Mouse (Mus musculus): ENCODE results near the gene Gm28729. TPM values are rescaled to one million over a fixed set of nuclear protein-coding genes. Genes with fewer than 3 reads are reported as not detected.

Gene Gm28729
- 0.13 and 0.19 TPM in 2 replicates for polyA plus RNA-seq (2012; rRNA removed)

DNA sequence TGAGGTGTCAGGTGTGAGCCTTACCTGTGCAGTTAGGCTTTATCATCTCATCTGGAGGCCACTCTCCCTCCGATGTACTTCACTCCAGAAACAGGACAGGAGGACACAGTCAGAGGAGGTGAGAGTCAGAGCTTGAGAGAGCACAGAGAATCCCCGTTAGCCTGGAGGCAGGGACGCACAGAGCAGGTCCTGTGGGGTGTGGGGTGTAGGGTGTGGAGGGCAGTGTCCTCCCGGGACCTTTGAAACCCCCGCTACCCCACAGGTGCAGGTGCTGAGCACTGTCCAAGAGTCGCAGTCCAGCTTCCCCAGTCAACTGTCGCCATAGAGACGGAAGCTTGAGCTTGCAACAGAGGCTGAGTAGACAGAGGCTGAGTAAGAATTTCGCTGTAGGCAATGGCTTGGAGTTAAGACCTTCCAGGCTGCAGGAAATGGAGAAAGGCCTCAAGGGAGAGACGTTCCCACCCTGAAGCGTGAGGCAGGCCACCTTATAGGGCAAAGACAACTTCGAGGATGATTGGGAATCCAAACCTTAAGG, at the start of gene Gm28729:
Gm28729 (minus strand) TSS at position 293 of the 535 bp plus-strand sequence.
- no peak within 1 kb of the TSS for H3K4me3 ChIP-seq (ENCODE audit: insufficient read depth, low read length)
- no peak for TF ChIP-seq POLR2A (IDR thresholded peaks at IDR 0.05; ENCODE audit: extremely low read depth, insufficient read depth, low read length)
- TF ChIP-seq CTCF (IDR thresholded peaks at IDR 0.05; ENCODE audit: extremely low read depth, insufficient read depth, low read length), result no peak
- no peak within 1 kb of the TSS for H3K27ac ChIP-seq (ENCODE audit: insufficient read depth, low read length)
- H3K4me1 ChIP-seq (ENCODE audit: control insufficient read depth, insufficient read depth, low read length), result no peaks in the 10 kb centered on the region; the same call in 1 of the 2 replicates

DNA sequence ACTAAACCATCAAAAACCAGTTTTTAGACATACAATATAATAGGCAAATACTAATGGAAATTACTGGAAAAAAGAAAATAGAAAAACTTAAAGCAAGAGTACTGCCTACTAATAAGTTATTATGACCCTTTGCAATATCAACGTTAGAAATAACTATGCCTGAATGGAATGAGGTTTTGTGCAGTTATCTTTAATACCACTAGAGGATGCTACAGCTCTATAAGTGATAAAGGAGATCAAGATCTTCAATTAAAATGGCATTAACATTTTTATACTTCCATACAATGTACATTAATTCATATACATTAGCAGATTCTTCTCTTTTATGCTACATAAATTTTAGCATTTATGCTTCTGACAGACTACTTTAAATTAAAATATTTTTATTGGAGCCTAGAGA, 48.2 kb upstream of the Gm28729 start:
- H3K4me1 ChIP-seq (ENCODE audit: control insufficient read depth, insufficient read depth, low read length), result no peaks in the 10 kb centered on the region
- no peak overlapping the region for H3K4me3 ChIP-seq (ENCODE audit: insufficient read depth, low read length)
- no peak overlapping the region for H3K27ac ChIP-seq (ENCODE audit: insufficient read depth, low read length)
- TF ChIP-seq CTCF (IDR thresholded peaks at IDR 0.05; ENCODE audit: extremely low read depth, insufficient read depth, low read length), result no peak
- TF ChIP-seq POLR2A (IDR thresholded peaks at IDR 0.05; ENCODE audit: extremely low read depth, insufficient read depth, low read length), result no peak

DNA sequence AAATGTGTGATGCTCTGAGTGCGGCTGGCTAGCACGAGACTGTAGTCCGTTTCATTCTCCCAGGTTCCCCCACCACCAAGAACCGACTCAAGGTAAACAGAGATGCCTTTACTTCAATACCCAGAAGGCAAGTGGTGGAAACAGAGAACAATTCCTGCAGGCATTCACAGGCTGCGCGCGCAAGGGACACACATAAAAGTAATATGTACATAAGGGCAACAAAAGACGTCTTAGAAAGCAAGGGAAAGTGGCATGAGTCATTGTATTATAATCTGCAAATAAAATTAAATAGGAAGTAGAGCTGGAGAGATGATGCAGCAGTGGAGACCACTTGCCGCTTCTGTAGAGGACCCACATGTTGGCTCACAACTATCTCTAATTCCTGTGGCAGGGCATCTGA, 47.7 kb upstream of the Gm28729 start:
- no peak overlapping the region for H3K27ac ChIP-seq (ENCODE audit: insufficient read depth, low read length)

DNA sequence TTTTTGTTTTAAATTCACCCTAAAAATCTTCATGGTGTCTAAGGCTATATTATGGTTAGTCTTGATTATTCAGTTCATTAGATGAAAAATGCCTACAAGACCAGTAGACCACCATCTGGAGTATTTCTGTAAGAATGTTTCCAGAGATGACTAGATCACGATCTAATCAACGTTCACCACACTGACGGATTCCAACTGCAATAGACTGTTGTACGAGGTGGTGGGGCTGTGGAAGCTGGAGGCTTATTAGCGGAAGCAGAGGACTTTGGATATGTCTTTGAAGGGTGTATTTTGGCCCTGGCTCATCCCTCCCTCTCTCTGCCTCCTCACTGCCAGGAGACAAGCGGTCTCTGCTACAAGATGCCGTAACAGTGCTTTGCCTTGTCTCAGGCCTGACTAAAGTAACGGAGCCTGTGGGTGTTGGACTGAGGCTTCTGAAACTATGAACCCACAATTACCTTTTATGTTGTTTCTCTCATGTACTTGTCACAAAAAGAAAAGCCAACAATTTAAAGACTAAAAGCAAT, 41.5 kb upstream of the Gm28729 start:
- TF ChIP-seq POLR2A (IDR thresholded peaks at IDR 0.05; ENCODE audit: extremely low read depth, insufficient read depth, low read length), result no peak
- no peak for TF ChIP-seq CTCF (IDR thresholded peaks at IDR 0.05; ENCODE audit: extremely low read depth, insufficient read depth, low read length)
- no peaks in the 10 kb centered on the region for H3K4me1 ChIP-seq (ENCODE audit: control insufficient read depth, insufficient read depth, low read length)
- no peak overlapping the region for H3K4me3 ChIP-seq (ENCODE audit: insufficient read depth, low read length)
- no peak overlapping the region for H3K27ac ChIP-seq (ENCODE audit: insufficient read depth, low read length)

More for the DNA sequence above, 47.7 kb upstream of the Gm28729 start:
- TF ChIP-seq POLR2A (IDR thresholded peaks at IDR 0.05; ENCODE audit: extremely low read depth, insufficient read depth, low read length) (no peak), CTCF (IDR thresholded peaks at IDR 0.05; ENCODE audit: extremely low read depth, insufficient read depth, low read length) (no peak)
- H3K4me3 ChIP-seq (ENCODE audit: insufficient read depth, low read length), result no peak overlapping the region
- no peaks in the 10 kb centered on the region for H3K4me1 ChIP-seq (ENCODE audit: control insufficient read depth, insufficient read depth, low read length)

DNA sequence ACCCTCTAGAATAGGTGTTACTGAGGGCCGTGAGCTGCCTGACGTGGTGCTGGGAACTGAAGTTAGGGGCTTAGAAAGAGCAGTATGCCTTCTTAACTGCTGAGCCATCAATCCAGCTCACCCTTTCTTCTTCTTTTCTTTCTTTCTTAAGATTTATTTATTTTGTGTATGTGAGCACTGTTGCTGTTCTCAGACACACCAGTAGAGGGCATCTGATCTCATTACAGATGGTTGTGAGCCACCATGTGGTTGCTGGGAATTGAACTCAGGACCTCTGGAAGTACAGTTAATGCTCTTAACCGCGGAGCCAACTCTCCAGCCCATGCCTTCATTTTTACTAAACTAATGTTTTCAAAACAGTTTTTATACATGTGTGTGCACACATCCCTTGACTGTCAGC, 38.4 kb upstream of the Gm28729 start:
- Histone ChIP-seq H3K27ac (ENCODE audit: insufficient read depth, low read length) (no peak overlapping the region), H3K4me1 (ENCODE audit: control insufficient read depth, insufficient read depth, low read length) (no peaks in the 10 kb centered on the region), H3K4me3 (ENCODE audit: insufficient read depth, low read length) (no peak overlapping the region)
- no peak for TF ChIP-seq CTCF (IDR thresholded peaks at IDR 0.05; ENCODE audit: extremely low read depth, insufficient read depth, low read length)
- TF ChIP-seq POLR2A (IDR thresholded peaks at IDR 0.05; ENCODE audit: extremely low read depth, insufficient read depth, low read length), result no peak

DNA sequence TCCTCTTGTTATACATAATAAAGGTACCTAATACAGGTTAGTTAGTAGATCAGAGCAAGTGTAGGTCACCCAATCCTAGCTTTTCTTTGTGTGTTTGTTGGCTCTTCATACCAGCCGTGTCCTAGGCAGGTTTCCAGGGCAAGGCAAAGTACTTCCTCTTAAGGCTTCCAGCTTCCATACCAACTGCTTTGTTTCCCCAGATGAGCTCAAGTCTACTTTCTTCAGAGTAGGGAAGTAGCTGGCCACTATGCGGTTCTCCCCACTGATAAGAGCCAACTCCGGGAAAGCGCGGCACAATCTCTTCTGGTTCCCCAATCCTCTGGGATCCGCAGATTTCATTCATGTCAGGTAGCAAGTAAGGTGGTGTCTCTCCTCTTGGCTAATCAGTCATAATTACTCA, 34.1 kb upstream of the Gm28729 start:
- no peak overlapping the region for H3K27ac ChIP-seq (ENCODE audit: insufficient read depth, low read length)
- no peaks in the 10 kb centered on the region for H3K4me1 ChIP-seq (ENCODE audit: control insufficient read depth, insufficient read depth, low read length)
- H3K4me3 ChIP-seq (ENCODE audit: insufficient read depth, low read length), result no peak overlapping the region
- TF ChIP-seq POLR2A (IDR thresholded peaks at IDR 0.05; ENCODE audit: extremely low read depth, insufficient read depth, low read length) (no peak), CTCF (IDR thresholded peaks at IDR 0.05; ENCODE audit: extremely low read depth, insufficient read depth, low read length) (no peak)

DNA sequence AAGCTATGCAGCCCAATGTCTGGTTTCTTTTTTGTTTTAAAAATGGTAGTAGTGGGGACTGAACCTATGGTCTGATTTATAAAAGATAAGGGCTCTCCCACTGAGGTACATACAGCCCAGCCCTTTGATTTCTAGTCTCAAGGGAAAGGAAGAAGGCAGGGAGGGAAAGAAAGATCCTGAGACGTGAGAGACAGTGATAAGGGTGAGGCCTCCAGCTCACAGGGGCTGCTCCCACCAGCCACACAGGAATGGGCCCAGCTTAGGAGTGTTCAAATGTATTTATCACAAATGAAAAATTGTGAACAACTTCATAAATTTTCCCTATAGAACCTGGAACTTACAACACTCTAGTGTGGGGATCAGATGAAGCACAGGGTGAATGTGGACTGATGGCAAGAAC, 33.5 kb upstream of the Gm28729 start:
- H3K4me3 ChIP-seq (ENCODE audit: insufficient read depth, low read length), result no peak overlapping the region
- no peak for TF ChIP-seq POLR2A (IDR thresholded peaks at IDR 0.05; ENCODE audit: extremely low read depth, insufficient read depth, low read length)
- TF ChIP-seq CTCF (IDR thresholded peaks at IDR 0.05; ENCODE audit: extremely low read depth, insufficient read depth, low read length), result no peak
- H3K4me1 ChIP-seq (ENCODE audit: control insufficient read depth, insufficient read depth, low read length), result no peaks in the 10 kb centered on the region
- no peak overlapping the region for H3K27ac ChIP-seq (ENCODE audit: insufficient read depth, low read length)

DNA sequence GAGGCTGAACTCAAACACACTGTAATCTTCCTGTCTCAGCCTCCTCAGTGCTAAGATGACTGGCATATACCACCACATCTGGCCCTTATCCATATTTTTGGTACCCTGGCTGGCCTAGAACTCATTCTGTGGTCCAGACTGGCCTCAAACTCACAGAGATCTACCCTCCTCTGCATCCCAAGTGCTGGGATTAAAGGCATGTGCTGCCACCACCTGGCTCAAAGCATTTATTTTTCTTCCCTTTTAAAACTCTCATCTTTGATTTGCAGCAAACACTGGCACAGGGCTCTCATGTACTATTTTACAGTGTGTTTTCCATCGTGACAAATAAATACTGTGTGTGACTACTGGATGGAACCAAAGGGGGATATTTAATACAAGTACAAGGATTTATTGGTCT, 29.0 kb upstream of the Gm28729 start:
- Histone ChIP-seq H3K4me3 (ENCODE audit: insufficient read depth, low read length) (no peak overlapping the region), H3K4me1 (ENCODE audit: control insufficient read depth, insufficient read depth, low read length) (no peaks in the 10 kb centered on the region), H3K27ac (ENCODE audit: insufficient read depth, low read length) (no peak overlapping the region)
- TF ChIP-seq CTCF (IDR thresholded peaks at IDR 0.05; ENCODE audit: extremely low read depth, insufficient read depth, low read length) (peak; percentile 36), POLR2A (IDR thresholded peaks at IDR 0.05; ENCODE audit: extremely low read depth, insufficient read depth, low read length) (no peak)

DNA sequence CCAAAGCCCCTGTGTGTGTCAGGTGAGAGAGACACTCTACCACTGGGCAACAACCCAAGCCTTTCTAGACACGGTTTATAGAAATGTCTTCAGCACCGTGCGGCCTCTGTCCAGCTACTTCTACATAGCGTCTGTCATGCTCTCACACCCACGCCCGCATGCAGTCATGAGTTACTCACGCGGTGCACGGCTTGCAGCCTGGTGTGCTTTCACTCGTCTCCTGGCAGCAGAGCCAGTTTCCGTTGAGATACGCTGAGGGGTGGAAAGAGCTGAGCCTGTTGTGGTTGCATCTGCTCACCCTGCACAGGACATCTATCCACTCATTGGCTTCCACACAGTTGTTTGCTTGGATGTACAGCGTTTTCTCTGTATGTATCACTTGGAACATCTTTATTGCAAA, 20.3 kb upstream of the Gm28729 start:
- Histone ChIP-seq H3K4me3 (ENCODE audit: insufficient read depth, low read length) (no peak overlapping the region), H3K4me1 (ENCODE audit: control insufficient read depth, insufficient read depth, low read length) (no peaks in the 10 kb centered on the region), H3K27ac (ENCODE audit: insufficient read depth, low read length) (no peak overlapping the region)
- TF ChIP-seq POLR2A (IDR thresholded peaks at IDR 0.05; ENCODE audit: extremely low read depth, insufficient read depth, low read length) (no peak), CTCF (IDR thresholded peaks at IDR 0.05; ENCODE audit: extremely low read depth, insufficient read depth, low read length) (no peak)

All from cortical plate, adult 2 months (tissue).